Mouse (Mus musculus) right cerebral cortex, postnatal 36 days (tissue): Measurements from ENCODE around the gene Olfr45.
"Not testable (repeated sequence)": the region's sequence is repeated elsewhere in the genome, so short reads cannot be mapped to it uniquely, and the experiment has no call there.

ENCODE experiments used
- DNase-seq, 2 experiments: peaks; one replicate each; pipeline ENCODE4 v3.0.0; 2022; ENCODE audit warnings: low spot score in 2 of 2, mixed read lengths in 1 of 2

Olfr45 gene

DNA sequence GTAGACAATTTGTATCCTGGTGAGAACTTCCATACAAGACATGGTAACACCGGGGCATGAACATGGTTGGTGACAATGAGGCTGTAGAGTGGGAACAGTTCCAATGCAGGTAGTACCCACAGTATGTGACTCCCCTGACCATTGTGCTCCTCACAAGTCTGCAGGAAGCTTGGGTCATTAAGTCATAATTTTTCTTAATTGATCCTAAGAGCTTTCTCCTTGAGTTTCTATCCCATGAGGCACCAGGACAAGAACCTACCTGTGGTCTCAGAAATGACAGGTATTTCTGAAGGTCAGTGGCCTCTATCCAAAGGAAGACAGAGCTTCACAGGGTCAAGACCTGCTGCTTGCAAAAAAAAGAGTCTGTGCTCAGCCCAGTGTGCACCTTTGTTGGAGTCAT, at the start of gene Olfr45:
Gene Olfr45, plus strand, starts transcription at position 301 of the 400 bp plus-strand sequence.
- no peak for DNase-seq

DNA sequence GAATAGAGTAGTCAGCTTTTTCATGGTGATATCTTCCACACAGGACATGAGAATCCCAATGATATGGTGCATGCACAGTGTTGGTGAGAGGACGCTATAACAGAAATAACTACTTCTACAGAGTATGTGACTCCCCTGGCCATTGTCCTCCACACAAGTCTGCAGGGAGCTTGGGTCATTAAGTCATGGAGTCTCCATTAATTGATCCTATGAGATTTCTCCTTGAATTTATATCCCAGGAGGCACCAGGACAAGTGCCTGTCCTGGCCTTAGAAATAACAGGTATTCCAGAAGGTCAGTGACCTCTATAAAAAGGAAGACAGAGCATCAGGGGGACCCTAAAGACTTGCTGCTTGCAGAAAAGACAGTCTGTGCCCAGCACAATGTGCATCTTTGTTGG, 35.6 kb upstream of the Olfr45 start, which contains the start of gene Olfr53:
Gene Olfr53, plus strand, starts transcription at position 301 of the 400 bp plus-strand sequence.
- no peak for DNase-seq

DNA sequence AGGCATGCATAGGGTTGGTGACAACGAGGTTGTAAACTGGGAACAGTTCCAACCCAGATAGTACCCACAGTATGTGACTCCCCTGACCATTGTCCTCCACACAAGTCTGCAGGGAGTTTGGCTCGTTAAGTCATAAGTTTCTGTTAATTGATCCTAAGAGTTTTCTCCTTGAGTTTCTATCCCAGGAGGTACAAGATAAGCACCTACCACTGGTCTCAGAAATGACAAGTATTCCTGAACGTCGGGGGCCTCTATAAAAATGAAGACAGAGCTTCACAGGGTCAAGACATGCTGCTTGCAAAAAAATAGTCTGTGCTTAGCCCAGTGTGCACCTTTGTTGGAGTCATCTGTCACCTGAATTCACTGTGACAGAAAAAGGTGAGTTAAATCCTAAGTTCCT, 22.1 kb upstream of the Olfr45 start, which contains the start of gene Olfr539:
Gene Olfr539, plus strand, starts transcription at position 301 of the 400 bp plus-strand sequence.
- no peak for DNase-seq

DNA sequence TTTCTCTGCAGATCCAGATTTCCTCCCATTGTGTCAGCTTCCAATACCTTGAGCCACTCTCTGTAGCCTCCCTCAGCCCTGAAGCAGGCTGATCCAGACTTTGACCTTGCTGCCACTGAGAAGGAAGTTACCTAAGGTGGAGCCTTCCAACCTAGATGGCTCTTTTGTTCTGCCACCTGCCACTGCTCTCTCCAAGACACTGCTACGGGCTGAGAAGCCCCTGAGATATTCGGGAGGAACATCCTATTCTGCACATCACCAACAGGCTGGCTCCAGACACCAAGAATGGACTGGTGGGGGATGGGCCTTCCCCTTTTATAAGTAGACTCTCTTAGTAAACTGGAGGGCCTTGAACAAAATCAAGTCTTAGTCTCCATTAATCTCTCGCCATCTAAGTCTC, 11.1 kb upstream of the Olfr45 start:
- DNase-seq = not testable (repeated sequence)

DNA sequence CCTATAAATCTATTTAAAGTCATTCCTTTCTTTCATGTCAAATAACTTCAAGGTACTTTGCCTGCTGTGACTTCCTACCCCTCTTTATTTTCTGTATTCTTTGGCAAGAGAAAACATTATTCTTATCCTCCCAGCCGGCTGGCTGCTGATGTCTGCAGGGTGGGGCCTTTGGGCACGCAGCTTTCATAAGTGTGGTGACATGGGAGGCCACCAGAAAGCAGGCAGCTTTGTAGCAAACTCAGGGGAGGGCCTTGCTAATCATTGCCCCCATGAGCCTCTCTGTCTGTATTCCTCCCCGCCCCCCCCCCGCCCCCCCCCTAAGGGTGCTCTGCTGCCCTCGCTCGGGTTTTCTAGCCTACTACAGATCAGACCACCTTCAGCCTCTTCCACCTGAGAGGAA, 5.9 kb upstream of the Olfr45 start:
- DNase-seq = no peak

DNA sequence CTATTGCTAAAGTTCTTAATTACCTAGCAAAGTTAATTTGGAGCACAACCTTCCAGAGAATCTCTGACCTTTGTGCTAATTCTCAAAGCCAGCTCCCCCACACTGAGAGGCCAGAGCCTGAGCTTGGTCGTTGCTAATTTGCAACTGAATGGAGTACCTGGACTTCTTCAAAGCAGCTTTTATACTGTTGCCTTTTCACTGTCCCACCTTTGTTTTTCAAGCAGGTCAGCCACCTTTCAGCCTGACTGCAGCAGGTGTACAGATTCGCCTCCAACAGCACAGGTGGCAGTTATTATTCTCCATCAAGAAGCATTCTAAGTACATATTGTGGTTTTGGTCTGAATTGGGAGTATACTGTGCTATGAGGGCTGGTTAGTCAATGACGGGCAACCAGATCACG, 2.2 kb upstream of the Olfr45 start:
- DNase-seq = not testable (repeated sequence)

DNA sequence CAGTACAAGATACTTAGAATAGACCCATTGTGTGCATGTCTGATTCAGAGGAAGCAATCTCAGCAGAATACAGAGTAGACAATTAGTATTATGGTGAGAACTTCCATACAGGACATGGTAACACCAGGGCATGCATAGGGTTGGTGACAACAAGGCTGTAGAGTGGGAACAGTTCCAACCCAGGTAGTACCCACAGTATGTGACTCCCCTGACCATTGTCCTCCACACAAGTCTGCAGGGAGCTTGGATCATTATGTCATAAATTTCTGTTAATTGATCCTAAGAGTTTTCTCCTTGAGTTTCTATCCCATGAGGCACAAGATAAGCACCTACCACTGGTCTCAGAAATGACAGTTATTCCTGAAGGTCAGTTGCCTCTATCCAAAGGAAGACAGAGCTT, 15.2 kb downstream of the Olfr45 start, which contains the start of gene Olfr541:
Gene Olfr541, plus strand, starts transcription at position 301 of the 400 bp plus-strand sequence.
- no peak for DNase-seq

DNA sequence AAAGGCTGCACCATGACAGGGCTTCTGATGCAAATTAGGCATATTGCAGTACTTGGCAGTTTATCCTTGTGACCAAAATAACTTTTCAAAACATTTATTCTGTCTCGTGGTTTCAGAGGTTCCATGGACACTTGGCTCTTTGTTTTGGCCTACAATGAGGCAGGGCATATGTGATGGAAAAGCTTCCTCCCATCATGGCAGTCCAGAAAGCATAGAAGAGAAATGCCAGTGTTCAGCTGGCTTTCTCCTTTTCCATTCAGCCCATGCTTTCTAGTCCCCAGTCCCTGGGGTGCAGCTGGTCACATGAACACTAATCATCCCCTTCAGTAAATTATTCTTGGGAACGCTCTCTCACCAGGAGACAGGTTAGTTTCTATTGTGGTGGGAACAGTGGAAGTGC, 24.6 kb downstream of the Olfr45 start:
- no peak for DNase-seq

DNA sequence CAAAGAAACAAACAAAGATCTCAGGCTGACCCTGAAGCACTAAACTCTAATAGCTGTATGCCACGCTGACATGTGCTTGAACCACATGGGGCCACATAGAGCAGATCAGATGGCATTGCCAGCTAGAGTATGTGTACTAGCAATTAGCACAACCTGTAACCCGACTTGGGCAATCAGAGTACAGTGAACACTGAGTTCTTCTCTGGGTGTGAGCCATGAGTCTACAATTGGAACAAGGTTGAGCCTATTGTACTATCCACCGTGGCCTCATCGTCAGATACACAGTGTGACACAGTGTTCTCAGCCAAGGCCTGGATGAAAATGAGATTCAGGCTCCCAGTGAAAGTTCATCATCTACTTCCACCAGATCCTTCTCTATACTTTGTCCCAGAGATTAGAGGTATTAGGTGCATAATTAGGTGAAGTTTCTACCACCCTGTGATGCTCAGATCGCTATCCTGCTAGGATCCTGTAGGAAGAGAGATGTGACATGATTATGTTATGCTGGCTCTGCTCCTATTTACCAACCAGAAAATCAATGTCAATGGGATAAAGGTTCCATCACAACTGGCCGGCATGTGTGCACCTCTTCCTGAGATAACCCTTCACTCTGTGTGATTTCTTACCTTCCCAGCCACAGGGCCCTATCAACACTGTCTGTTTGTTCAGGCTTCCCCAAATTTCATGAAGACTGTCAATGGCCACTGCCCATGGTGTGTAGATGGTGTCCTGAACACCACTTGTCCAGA, 26.0 kb downstream of the Olfr45 start:
- DNase-seq = no peak

DNA sequence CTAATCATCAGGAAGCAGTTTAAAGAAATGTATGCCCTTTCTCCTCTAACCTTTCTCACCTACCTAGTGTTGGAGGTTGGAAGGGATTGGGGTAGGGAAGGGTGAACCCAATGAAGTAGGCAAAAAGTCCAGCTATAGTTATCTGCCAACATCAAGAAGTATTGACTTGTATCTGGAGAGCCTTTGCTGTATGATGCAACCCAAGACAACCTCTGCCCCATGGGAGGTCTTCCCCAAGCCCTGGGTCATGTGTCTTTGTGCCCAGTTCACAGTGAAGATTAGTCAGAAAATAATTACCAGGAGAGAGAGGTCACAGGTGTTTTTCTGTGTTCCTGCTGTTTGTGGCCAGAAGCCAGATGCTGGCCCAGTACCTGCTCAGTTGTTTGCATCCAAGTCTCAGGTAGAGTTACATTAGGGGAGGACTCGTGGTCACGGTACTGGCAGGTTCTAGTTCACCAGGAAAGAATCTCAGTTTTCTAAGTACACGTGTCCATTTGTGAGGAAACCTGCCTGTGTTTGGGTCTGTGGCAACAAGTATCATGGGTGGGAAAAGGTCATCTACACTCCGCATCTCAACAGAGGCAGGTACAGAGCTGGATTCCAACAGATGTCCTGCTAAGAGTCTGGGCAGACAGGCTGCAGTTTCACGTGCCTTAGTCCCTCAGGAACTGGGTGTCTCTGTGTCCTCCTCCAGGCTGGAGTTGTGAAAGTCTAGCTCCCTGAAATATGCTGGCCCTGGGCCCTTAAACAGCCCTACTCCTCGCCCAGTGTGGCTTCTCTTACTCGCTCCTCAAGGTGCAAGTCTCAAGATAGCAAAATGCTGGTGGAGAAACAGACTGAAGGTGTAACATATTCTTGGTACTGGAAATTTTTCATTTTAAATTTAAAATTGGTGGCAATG, 35.7 kb downstream of the Olfr45 start:
- DNase-seq = peak; percentile 11 to 46

DNA sequence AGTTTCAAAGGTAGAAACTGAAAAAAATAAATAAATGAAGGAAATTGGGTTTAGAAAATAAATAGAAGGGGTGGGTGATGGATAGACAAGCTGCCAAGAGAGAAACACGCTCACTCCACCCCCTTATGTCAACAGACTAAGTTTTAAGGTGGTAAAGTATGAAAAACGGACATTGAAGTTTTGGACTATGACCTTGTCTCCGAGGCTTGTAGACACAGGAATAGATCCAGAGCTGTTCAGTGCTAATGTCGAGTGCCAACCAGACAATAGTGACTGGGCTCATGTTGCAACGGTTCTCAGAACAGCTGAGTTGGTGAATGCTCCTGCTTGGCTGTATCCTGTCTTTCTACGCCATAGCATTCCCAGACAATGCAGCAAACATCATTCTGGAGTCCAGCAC, 39.3 kb downstream of the Olfr45 start:
- no peak for DNase-seq

DNA sequence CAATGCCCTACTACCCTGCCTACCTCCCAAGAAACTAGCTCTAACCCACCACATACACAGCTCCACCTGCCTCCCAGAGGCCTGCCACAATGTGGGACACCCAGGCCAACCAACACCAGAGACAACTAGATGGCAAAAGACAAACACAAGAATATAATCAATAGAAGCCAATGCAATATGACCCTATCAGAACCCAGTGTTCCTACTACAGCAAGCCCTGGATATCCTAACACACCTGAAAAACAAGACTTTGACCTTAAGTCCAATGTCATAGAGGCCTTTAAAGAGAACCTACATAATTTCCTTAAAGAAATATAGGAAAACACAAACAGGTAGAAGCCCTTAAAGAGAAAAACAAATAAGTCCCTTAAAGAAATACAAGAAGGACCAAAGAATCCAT, 43.8 kb downstream of the Olfr45 start:
- DNase-seq = no peak

DNA sequence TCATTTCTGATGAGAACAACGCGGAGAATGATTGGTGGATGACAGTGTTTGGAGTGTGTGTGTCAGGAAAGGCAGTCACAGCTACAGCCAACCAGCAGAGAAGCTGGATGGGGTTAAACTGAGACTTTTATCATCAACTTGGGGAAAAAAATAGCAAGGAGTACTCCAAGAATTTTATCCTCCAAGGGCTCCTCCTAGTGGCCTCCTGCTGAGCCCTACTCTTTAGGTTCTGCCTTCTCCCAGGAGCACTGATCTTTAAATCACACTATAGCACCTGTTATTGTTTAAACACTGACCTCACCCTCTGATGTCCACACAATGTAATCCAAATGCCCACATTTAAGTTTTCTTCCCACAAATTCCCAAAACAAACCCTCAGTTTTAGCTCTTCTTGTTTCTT, 51.4 kb downstream of the Olfr45 start:
- DNase-seq = no peak
